Mouse (Mus musculus): ENCODE measurements at regions not wholly inside any gene's neighbourhood (a gene's known extent, or its start where the extent isn't known, plus 50 kb on each side); places are given as distances from the start of the nearest gene placed in this dataset.

- ATAC-seq (no peak), DNase-seq (ENCODE audit: low read depth, low spot score) (no peak)
- in situ Hi-C loops (cut with MboI; ENCODE audit: low pct_unique_long_range_greater_than_20kb): no loop called here
- no peaks in the 10 kb centered on the region for H3K27me3 ChIP-seq
- ChIA-PET POLR2A (no interaction called here), CTCF (no interaction called here)
- TF ChIP-seq CTCF (IDR thresholded peaks at IDR 0.05): no peak
Observed at GRCm38 (mm10) chr6:148572201-148572600, 128.0 kb upstream of the Tmtc1 start.

- ChIA-PET POLR2A (no interaction called here), CTCF (no interaction called here)
- no peak for TF ChIP-seq CTCF (IDR thresholded peaks at IDR 0.05)
- DNase-seq (ENCODE audit: low read depth, low spot score): no peak
- no peaks in the 10 kb centered on the region for H3K27me3 ChIP-seq
- no peak for ATAC-seq
- in situ Hi-C loops (cut with MboI; ENCODE audit: low pct_unique_long_range_greater_than_20kb): no loop called here
Observed at GRCm38 (mm10) chr6:148571651-148572050, 127.5 kb upstream of the Tmtc1 start.

GRCm38 (mm10) chr6:148564146-148564545, 120.0 kb upstream of the Tmtc1 start:
- ChIA-PET POLR2A (no interaction called here), CTCF (no interaction called here)
- in situ Hi-C loops (cut with MboI; ENCODE audit: low pct_unique_long_range_greater_than_20kb): no loop called here
- no peak for DNase-seq (ENCODE audit: low read depth, low spot score)
- TF ChIP-seq CTCF (IDR thresholded peaks at IDR 0.05): no peak
- no peak for ATAC-seq
- H3K27me3 ChIP-seq: no peaks in the 10 kb centered on the region

GRCm38 (mm10) chr6:148562206-148562708, 118.1 kb upstream of the Tmtc1 start:
- peak; percentile 65 for ATAC-seq
- in situ Hi-C loops (cut with MboI; ENCODE audit: low pct_unique_long_range_greater_than_20kb): no loop called here
- TF ChIP-seq CTCF (IDR thresholded peaks at IDR 0.05): no peak
- DNase-seq (ENCODE audit: low read depth, low spot score): no peak
- CTCF ChIA-PET: no interaction called here
- H3K27me3 ChIP-seq: no peaks in the 10 kb centered on the region
- POLR2A ChIA-PET: no interaction called here

GRCm38 (mm10) chr6:148556484-148556871, 112.3 kb upstream of the Tmtc1 start:
- ChIA-PET POLR2A (no interaction called here), CTCF (no interaction called here)
- DNase-seq (ENCODE audit: low read depth, low spot score) (no peak), ATAC-seq (no peak)
- TF ChIP-seq CTCF (IDR thresholded peaks at IDR 0.05): no peak
- in situ Hi-C loops (cut with MboI; ENCODE audit: low pct_unique_long_range_greater_than_20kb): no loop called here
- H3K27me3 ChIP-seq: no peaks in the 10 kb centered on the region

GRCm38 (mm10) chr6:148555651-148556483, 111.7 kb upstream of the Tmtc1 start:
- POLR2A ChIA-PET: no interaction called here
- ATAC-seq: no peak
- in situ Hi-C loops (cut with MboI; ENCODE audit: low pct_unique_long_range_greater_than_20kb): no loop called here
- H3K27me3 ChIP-seq: no peaks in the 10 kb centered on the region
- TF ChIP-seq CTCF (IDR thresholded peaks at IDR 0.05): no peak
- CTCF ChIA-PET: no interaction called here
- DNase-seq (ENCODE audit: low read depth, low spot score): no peak

- TF ChIP-seq CTCF (IDR thresholded peaks at IDR 0.05): no peak
- ATAC-seq (no peak), DNase-seq (ENCODE audit: low read depth, low spot score) (no peak)
- in situ Hi-C loops (cut with MboI; ENCODE audit: low pct_unique_long_range_greater_than_20kb): no loop called here
- ChIA-PET POLR2A (no interaction called here), CTCF (no interaction called here)
- no peaks in the 10 kb centered on the region for H3K27me3 ChIP-seq
Observed at GRCm38 (mm10) chr6:148554463-148554862, 110.3 kb upstream of the Tmtc1 start.

GRCm38 (mm10) chr6:148553616-148554015, 109.4 kb upstream of the Tmtc1 start:
- DNase-seq (ENCODE audit: low read depth, low spot score): no peak
- CTCF ChIA-PET: no interaction called here
- H3K27me3 ChIP-seq: no peaks in the 10 kb centered on the region
- TF ChIP-seq CTCF (IDR thresholded peaks at IDR 0.05): no peak
- POLR2A ChIA-PET: no interaction called here
- ATAC-seq: no peak
- in situ Hi-C loops (cut with MboI; ENCODE audit: low pct_unique_long_range_greater_than_20kb): no loop called here

- H3K27me3 ChIP-seq: no peaks in the 10 kb centered on the region
- in situ Hi-C loops (cut with MboI; ENCODE audit: low pct_unique_long_range_greater_than_20kb): no loop called here
- ChIA-PET CTCF (no interaction called here), POLR2A (no interaction called here)
- DNase-seq (ENCODE audit: low read depth, low spot score): no peak
- ATAC-seq: no peak
- TF ChIP-seq CTCF (IDR thresholded peaks at IDR 0.05): no peak
Observed at GRCm38 (mm10) chr6:148551097-148551496, 106.9 kb upstream of the Tmtc1 start.

- in situ Hi-C loops (cut with MboI; ENCODE audit: low pct_unique_long_range_greater_than_20kb): no loop called here
- no peak for ATAC-seq
- no peak for DNase-seq (ENCODE audit: low read depth, low spot score)
- POLR2A ChIA-PET: no interaction called here
- TF ChIP-seq CTCF (IDR thresholded peaks at IDR 0.05): no peak
- no peaks in the 10 kb centered on the region for H3K27me3 ChIP-seq
- CTCF ChIA-PET: interaction anchor here (1.6 kb wide), 1 partner anchor 27 kb away, joined by 3 read pairs; no protein-coding TSS in a partner anchor
Observed at GRCm38 (mm10) chr6:148548138-148548778, 104.1 kb upstream of the Tmtc1 start.

- ATAC-seq (no peak), DNase-seq (ENCODE audit: low read depth, low spot score) (no peak)
- in situ Hi-C loops (cut with MboI; ENCODE audit: low pct_unique_long_range_greater_than_20kb): no loop called here
- ChIA-PET POLR2A (no interaction called here), CTCF (interaction anchor here (1.3 kb wide), 1 partner anchor 23 kb away, joined by 5 read pairs; no protein-coding TSS in a partner anchor)
- no peaks in the 10 kb centered on the region for H3K27me3 ChIP-seq
- TF ChIP-seq CTCF (IDR thresholded peaks at IDR 0.05): no peak
Observed at GRCm38 (mm10) chr6:148543047-148543446, 98.9 kb upstream of the Tmtc1 start.

Data from Patski (cell line).